Mouse (Mus musculus): ENCODE data around the gene Prkd1. TPM values are rescaled to one million over a fixed set of nuclear protein-coding genes. Genes with fewer than 3 reads are reported as not detected.

Gene Prkd1
- polyA plus RNA-seq, 1 experiment = 0.28 TPM

- H3K79me3 ChIP-seq (ENCODE audit: low read depth) = no peaks in the 10 kb centered on the region
- TF ChIP-seq MYOD1 (IDR thresholded peaks at IDR 0.05; ENCODE audit: control insufficient read depth, insufficient read length, low read depth) = no peak
- no peak for TF ChIP-seq CTCF (IDR thresholded peaks at IDR 0.05; ENCODE audit: control insufficient read depth, insufficient read depth, insufficient read length)
- TF ChIP-seq USF1 (IDR thresholded peaks at IDR 0.05; ENCODE audit: low read depth) = no peak
- no peak for TF ChIP-seq MAX (IDR thresholded peaks at IDR 0.05)
- no peak for TF ChIP-seq FOSL1 (IDR thresholded peaks at IDR 0.05; ENCODE audit: insufficient read depth, low read length, poor library complexity, severe bottlenecking)
- no peak for TF ChIP-seq CEBPB (IDR thresholded peaks at IDR 0.05; ENCODE audit: low read depth)
- TF ChIP-seq MYOG (IDR thresholded peaks at IDR 0.05; ENCODE audit: control insufficient read depth, extremely low read depth, insufficient read length) = no peak
- H3K36me3 ChIP-seq (ENCODE audit: control insufficient read depth, insufficient read depth) = no peaks in the 10 kb centered on the region
- no peaks in the 10 kb centered on the region for H3K27me3 ChIP-seq (ENCODE audit: control insufficient read depth, insufficient read depth, insufficient read length)
- H3K4me3 ChIP-seq (ENCODE audit: insufficient read depth, poor library complexity, severe bottlenecking) = no peak overlapping the region
- H3ac ChIP-seq (ENCODE audit: control insufficient read depth, insufficient read length, low read depth) = no peak overlapping the region
- H3K79me2 ChIP-seq (ENCODE audit: control insufficient read depth, insufficient read depth) = no peaks in the 10 kb centered on the region
Observed at GRCm38 (mm10) chr12:50594506-50594905, 54.4 kb downstream of the Prkd1 start.

GRCm38 (mm10) chr12:50593481-50593880, 55.4 kb downstream of the Prkd1 start:
- no peak overlapping the region for H3ac ChIP-seq (ENCODE audit: control insufficient read depth, insufficient read length, low read depth)
- no peak overlapping the region for H3K4me3 ChIP-seq (ENCODE audit: insufficient read depth, poor library complexity, severe bottlenecking)
- no peaks in the 10 kb centered on the region for H3K79me2 ChIP-seq (ENCODE audit: control insufficient read depth, insufficient read depth)
- no peaks in the 10 kb centered on the region for H3K79me3 ChIP-seq (ENCODE audit: low read depth)
- TF ChIP-seq MAX (IDR thresholded peaks at IDR 0.05) (no peak), CEBPB (IDR thresholded peaks at IDR 0.05; ENCODE audit: low read depth) (no peak)
- H3K36me3 ChIP-seq (ENCODE audit: control insufficient read depth, insufficient read depth) = no peaks in the 10 kb centered on the region
- H3K27me3 ChIP-seq (ENCODE audit: control insufficient read depth, insufficient read depth, insufficient read length) = no peaks in the 10 kb centered on the region

- Histone ChIP-seq H3K79me2 (ENCODE audit: control insufficient read depth, insufficient read depth) (no peaks in the 10 kb centered on the region), H3K79me3 (ENCODE audit: low read depth) (no peaks in the 10 kb centered on the region), H3K36me3 (ENCODE audit: control insufficient read depth, insufficient read depth) (no peaks in the 10 kb centered on the region), H3K4me3 (ENCODE audit: insufficient read depth, poor library complexity, severe bottlenecking) (no peak overlapping the region), H3K27me3 (ENCODE audit: control insufficient read depth, insufficient read depth, insufficient read length) (no peaks in the 10 kb centered on the region), H3ac (ENCODE audit: control insufficient read depth, insufficient read length, low read depth) (no peak overlapping the region)
- TF ChIP-seq CTCF (IDR thresholded peaks at IDR 0.05; ENCODE audit: control insufficient read depth, insufficient read depth, insufficient read length) = no peak
- no peak for TF ChIP-seq MYOD1 (IDR thresholded peaks at IDR 0.05; ENCODE audit: control insufficient read depth, insufficient read length, low read depth)
- TF ChIP-seq CEBPB (IDR thresholded peaks at IDR 0.05; ENCODE audit: low read depth) = no peak
- no peak for TF ChIP-seq MAX (IDR thresholded peaks at IDR 0.05)
- no peak for TF ChIP-seq USF1 (IDR thresholded peaks at IDR 0.05; ENCODE audit: low read depth)
- no peak for TF ChIP-seq MYOG (IDR thresholded peaks at IDR 0.05; ENCODE audit: control insufficient read depth, extremely low read depth, insufficient read length)
- TF ChIP-seq FOSL1 (IDR thresholded peaks at IDR 0.05; ENCODE audit: insufficient read depth, low read length, poor library complexity, severe bottlenecking) = no peak
Observed at GRCm38 (mm10) chr12:50588137-50588761, 60.6 kb downstream of the Prkd1 start.

- no peak overlapping the region for H3ac ChIP-seq (ENCODE audit: control insufficient read depth, insufficient read length, low read depth)
- no peaks in the 10 kb centered on the region for H3K27me3 ChIP-seq (ENCODE audit: control insufficient read depth, insufficient read depth, insufficient read length)
- H3K79me3 ChIP-seq (ENCODE audit: low read depth) = no peaks in the 10 kb centered on the region
- H3K36me3 ChIP-seq (ENCODE audit: control insufficient read depth, insufficient read depth) = no peaks in the 10 kb centered on the region
- H3K4me3 ChIP-seq (ENCODE audit: insufficient read depth, poor library complexity, severe bottlenecking) = no peak overlapping the region
- TF ChIP-seq MYOD1 (IDR thresholded peaks at IDR 0.05; ENCODE audit: control insufficient read depth, insufficient read length, low read depth) = no peak
- TF ChIP-seq MYOG (IDR thresholded peaks at IDR 0.05; ENCODE audit: control insufficient read depth, extremely low read depth, insufficient read length) = no peak
- no peak for TF ChIP-seq FOSL1 (IDR thresholded peaks at IDR 0.05; ENCODE audit: insufficient read depth, low read length, poor library complexity, severe bottlenecking)
- TF ChIP-seq USF1 (IDR thresholded peaks at IDR 0.05; ENCODE audit: low read depth) = no peak
- TF ChIP-seq CTCF (IDR thresholded peaks at IDR 0.05; ENCODE audit: control insufficient read depth, insufficient read depth, insufficient read length) = no peak
- no peak for TF ChIP-seq CEBPB (IDR thresholded peaks at IDR 0.05; ENCODE audit: low read depth)
- no peak for TF ChIP-seq MAX (IDR thresholded peaks at IDR 0.05)
- no peaks in the 10 kb centered on the region for H3K79me2 ChIP-seq (ENCODE audit: control insufficient read depth, insufficient read depth)
Observed at GRCm38 (mm10) chr12:50565198-50565597, 83.7 kb downstream of the Prkd1 start.

- Histone ChIP-seq H3K27me3 (ENCODE audit: control insufficient read depth, insufficient read depth, insufficient read length) (no peaks in the 10 kb centered on the region), H3ac (ENCODE audit: control insufficient read depth, insufficient read length, low read depth) (no peak overlapping the region), H3K36me3 (ENCODE audit: control insufficient read depth, insufficient read depth) (no peaks in the 10 kb centered on the region), H3K79me3 (ENCODE audit: low read depth) (no peaks in the 10 kb centered on the region), H3K4me3 (ENCODE audit: insufficient read depth, poor library complexity, severe bottlenecking) (no peak overlapping the region), H3K79me2 (ENCODE audit: control insufficient read depth, insufficient read depth) (no peaks in the 10 kb centered on the region)
- TF ChIP-seq MYOG (IDR thresholded peaks at IDR 0.05; ENCODE audit: control insufficient read depth, extremely low read depth, insufficient read length) = no peak
- no peak for TF ChIP-seq USF1 (IDR thresholded peaks at IDR 0.05; ENCODE audit: low read depth)
- TF ChIP-seq MYOD1 (IDR thresholded peaks at IDR 0.05; ENCODE audit: control insufficient read depth, insufficient read length, low read depth) = no peak
- TF ChIP-seq FOSL1 (IDR thresholded peaks at IDR 0.05; ENCODE audit: insufficient read depth, low read length, poor library complexity, severe bottlenecking) = no peak
- no peak for TF ChIP-seq CEBPB (IDR thresholded peaks at IDR 0.05; ENCODE audit: low read depth)
- no peak for TF ChIP-seq MAX (IDR thresholded peaks at IDR 0.05)
- TF ChIP-seq CTCF (IDR thresholded peaks at IDR 0.05; ENCODE audit: control insufficient read depth, insufficient read depth, insufficient read length) = no peak
Observed at GRCm38 (mm10) chr12:50560536-50560935, 88.4 kb downstream of the Prkd1 start.

- Histone ChIP-seq H3K27me3 (ENCODE audit: control insufficient read depth, insufficient read depth, insufficient read length) (no peaks in the 10 kb centered on the region), H3K36me3 (ENCODE audit: control insufficient read depth, insufficient read depth) (no peaks in the 10 kb centered on the region), H3ac (ENCODE audit: control insufficient read depth, insufficient read length, low read depth) (no peak overlapping the region), H3K79me3 (ENCODE audit: low read depth) (no peaks in the 10 kb centered on the region), H3K4me3 (ENCODE audit: insufficient read depth, poor library complexity, severe bottlenecking) (no peak overlapping the region), H3K79me2 (ENCODE audit: control insufficient read depth, insufficient read depth) (no peaks in the 10 kb centered on the region)
- TF ChIP-seq MYOG (IDR thresholded peaks at IDR 0.05; ENCODE audit: control insufficient read depth, extremely low read depth, insufficient read length) = no peak
- no peak for TF ChIP-seq FOSL1 (IDR thresholded peaks at IDR 0.05; ENCODE audit: insufficient read depth, low read length, poor library complexity, severe bottlenecking)
- no peak for TF ChIP-seq USF1 (IDR thresholded peaks at IDR 0.05; ENCODE audit: low read depth)
- TF ChIP-seq MYOD1 (IDR thresholded peaks at IDR 0.05; ENCODE audit: control insufficient read depth, insufficient read length, low read depth) = no peak
- no peak for TF ChIP-seq MAX (IDR thresholded peaks at IDR 0.05)
- no peak for TF ChIP-seq CEBPB (IDR thresholded peaks at IDR 0.05; ENCODE audit: low read depth)
- no peak for TF ChIP-seq CTCF (IDR thresholded peaks at IDR 0.05; ENCODE audit: control insufficient read depth, insufficient read depth, insufficient read length)
Observed at GRCm38 (mm10) chr12:50558231-50558630, 90.7 kb downstream of the Prkd1 start.
